Mouse (Mus musculus) c-Kit-positive CD71-positive TER-119-positive erythroid progenitor cells, embryonic 14.5 days (primary cell): ENCODE measurements around the gene Anxa9.

Experiments used
- DNase-seq: peaks from one replicate; pipeline ENCODE4 v3.0.0-alpha.2; 2013; ENCODE audit warnings: low spot score

Anxa9 gene

GRCm38 (mm10) chr3:95283589-95283941 is 23.4 kb downstream of the Anxa9 start:
- DNase-seq = no peak

DNA sequence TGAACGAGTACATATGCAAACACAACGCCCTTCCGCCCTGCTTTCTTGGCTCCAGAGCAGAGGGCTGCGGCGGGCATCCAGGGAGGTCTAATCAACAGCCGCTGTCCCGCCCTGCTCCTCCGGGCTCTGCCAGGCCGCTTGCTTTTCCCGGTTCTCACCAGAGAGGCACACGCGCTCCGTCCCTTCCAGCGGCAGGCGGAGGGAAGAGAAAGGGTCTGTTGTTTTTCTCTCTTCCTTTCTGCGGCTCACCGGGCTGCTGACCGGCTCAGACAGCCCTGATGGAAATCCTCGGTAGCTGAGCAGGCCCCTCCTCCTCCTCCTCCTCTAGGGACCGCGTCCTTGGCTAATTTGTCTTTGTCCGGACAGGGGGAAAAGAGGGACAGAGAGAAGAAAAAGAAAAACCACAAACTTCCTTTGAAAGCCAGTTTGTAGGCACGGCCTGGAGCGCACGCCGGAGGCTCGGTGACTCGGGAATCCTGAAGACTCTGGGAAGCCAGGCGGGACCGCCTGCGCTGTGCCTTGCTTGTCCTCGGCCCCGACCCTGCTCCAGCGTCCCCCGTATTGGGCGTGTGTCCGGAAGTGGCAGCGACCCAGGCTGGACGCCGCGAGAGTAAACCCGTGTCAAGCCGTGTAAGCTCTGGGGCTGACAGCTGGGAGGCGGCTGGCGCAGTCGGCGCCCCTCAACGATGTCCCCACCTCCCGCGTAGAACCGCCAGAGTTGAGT is 23.9 kb downstream of the Anxa9 start:
- DNase-seq = peak; percentile 78

GRCm38 (mm10) chr3:95282381-95282864 is 24.6 kb downstream of the Anxa9 start:
- DNase-seq = peak; percentile 59

DNA sequence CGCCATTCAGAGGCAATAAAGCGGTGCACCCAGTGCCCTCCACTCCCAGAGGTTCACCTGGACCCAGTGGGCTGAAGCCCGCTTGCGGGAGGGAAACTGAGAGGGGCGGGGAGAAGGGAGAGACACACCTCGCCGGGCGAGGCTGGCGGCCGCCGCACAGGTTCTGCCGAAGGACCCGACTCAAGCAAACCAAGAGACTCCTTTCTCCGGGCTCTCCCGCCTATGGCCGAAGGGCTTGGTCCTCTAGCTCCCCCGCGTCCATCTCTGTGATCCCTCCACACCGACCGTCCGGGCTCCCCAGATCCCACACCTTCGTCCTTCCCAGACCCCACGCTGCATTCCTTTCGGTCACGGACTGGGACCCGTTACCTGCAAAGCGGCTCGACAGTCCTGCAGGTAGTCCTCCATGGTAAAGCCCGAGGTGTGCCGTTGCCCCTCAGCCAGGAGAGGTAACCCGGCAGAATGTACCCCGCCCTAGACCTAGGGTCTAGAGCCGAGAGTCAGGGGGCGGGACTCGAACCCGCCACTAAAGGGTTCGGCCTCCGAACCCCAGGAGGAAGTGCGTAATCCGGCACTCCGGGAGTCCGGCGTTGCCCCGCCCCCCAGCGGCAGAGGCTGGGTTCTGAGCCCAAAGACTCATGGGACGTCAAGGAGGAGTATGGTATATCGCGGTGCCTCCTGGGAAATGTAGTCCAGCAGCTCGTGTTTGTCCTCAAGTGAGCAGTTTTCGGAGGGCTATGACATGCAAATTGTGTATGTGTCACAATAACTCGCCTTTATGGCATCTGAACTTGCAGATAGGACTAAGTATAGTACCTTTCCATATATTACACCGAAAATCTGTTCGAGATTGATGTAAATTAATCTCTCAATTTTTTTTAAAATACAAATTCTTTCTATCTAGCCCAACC is 25.5 kb downstream of the Anxa9 start, which contains the start of the genes Mindy1 and Prune1:
TSS of gene Mindy1 (plus strand) at position 130 of the 911 bp plus-strand sequence.
TSS of gene Prune1 (minus strand) at position 861 of the 911 bp plus-strand sequence.
- DNase-seq = peak; percentile 98

DNA sequence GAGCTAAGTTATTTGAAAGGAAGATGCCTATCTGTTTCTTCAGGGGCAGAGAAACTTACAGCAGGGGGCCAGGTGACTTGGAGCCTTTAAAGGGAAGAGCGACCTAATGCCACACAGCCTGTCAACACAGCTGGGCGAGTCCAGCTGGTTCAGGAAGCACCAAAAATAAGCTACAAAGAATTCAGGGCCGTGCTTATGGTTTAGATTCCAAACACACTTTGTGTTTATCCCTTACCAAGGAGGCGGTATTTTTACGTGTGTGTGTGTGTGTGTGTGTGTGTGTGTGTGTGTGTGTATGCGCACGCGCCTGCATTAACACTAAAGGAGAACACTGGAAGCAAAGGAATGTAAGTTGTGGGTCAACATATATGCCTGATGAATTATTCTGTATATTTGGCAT is 26.2 kb downstream of the Anxa9 start:
- no peak for DNase-seq

DNA sequence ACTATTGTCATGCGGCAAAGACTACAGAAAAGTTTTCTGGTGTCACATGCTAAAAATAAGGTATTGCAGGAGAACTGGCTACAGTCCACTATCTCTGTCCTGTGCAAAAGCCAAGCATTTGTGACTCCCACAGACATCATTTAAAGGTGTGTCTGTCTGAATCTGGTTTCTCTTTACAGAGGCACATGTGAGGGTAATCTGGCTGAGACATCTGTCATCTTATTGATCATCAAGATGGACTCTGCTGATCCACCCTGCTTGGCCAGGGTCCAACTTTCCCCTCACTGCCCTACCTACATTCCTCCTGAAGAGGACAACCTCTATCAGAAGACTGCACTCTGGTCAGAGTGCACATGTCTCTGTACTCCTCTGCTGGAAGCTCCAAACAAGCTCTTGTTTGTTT is 29.8 kb downstream of the Anxa9 start:
- DNase-seq = no peak

GRCm38 (mm10) chr3:95276428-95276934 is 30.5 kb downstream of the Anxa9 start:
- no peak for DNase-seq

DNA sequence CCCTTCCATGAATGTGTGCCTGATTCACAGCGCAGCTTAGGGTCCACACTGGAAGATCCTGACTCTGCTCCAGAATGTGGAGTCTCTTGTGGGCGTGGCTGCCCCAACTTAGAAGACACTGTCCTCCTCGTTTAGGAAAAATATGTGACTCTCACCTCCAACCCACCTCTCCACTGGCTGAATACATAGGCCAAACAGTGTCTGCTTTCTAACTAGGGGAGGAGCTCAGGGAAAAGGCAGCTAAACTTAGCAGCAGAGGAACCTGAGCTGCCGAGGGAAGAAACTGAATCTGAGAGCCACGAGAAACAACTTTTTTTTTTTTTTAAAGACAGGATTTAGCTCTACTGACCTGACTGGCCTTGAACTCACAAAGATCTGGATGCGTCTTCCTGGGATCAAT is 31.8 kb downstream of the Anxa9 start:
- DNase-seq = no peak

DNA sequence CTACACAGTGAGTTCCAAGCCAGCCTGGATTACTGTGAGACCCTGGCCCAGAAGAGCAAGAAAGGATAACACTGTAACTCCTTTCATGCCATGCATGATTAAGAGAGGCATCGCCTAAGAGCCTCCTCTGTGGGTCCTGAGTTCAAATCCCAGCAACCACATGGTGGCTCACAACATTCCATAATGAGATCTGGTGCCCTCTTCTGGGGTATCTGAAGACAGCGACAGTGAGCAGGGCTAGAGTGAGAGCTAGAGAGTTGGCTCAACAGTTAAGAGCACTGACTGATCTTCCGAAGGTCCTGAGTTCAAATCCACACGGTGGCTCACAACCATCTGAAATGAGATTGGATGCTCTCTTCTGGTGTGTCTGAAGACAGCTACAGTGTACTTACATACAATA is 32.5 kb downstream of the Anxa9 start:
- no peak for DNase-seq

- no peak for DNase-seq
Observed at GRCm38 (mm10) chr3:95273471-95273870, 33.5 kb downstream of the Anxa9 start.

DNA sequence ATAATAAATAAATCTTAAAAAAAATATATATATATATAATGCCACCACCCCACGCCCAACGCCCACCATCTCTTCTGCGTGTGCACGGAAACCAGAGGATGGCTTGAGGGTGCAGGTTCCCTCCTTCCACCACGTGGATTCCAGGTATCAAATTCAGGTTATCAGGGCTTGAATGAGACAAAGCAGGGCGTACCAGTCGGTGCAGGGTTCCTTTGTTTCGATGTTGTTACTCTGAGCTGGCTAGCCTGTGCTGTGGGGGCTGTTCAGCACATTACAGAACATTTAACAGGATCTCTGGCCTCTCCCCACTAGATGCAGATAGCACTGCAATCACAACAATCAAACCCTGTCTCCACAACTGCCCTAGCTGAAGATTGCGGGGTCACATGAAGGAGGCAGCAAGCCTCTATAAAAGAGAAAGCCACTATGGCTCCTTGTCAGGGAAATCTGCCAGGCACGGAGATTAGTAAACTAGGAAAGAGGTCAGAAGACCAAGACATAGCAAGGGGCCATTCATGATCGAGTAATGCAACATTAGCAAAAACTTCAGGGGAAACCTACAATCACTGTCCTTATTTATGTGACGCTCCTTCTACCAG is 36.1 kb downstream of the Anxa9 start:
- no peak for DNase-seq

- no peak for DNase-seq
Observed at GRCm38 (mm10) chr3:95269789-95270188, 37.2 kb downstream of the Anxa9 start.

GRCm38 (mm10) chr3:95267855-95268254 is 39.1 kb downstream of the Anxa9 start:
- no peak for DNase-seq

DNA sequence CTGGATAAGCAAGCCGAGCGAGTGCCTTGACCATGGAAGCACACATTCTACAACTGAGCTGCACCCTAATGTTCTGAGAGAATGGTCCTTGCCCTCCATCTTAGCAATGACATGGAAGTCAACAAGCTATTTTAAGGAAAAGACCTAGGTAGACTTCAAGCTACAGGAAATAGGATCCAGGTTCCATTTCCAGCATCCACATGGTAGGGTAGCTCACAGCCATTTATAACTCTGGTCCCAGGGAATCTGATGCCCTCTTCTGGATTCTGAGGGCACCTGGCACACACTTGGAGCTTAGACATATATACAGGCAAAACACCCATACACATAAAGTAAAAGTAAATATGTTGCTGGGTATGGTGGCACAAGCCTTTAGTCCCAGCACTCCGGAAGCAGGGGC is 40.9 kb downstream of the Anxa9 start:
- DNase-seq = no peak

DNA sequence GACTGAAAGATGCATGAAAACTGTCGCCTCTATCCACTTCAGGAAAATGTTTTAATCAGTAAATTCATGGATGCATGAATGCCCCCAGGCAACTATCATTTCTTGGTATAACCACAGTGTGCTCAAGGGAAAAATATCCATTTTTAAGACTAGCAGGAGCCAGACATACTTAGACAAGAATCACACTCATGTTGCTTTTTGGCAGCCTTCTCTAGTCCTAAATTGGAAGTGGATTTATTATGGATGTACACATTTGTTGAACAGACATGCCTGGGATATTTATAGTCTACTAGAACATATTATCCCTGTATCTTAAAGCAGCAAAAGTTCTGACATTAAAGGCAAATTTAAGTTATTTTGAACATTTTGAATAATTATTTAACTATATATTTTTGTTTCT is 42.3 kb downstream of the Anxa9 start:
- no peak for DNase-seq

GRCm38 (mm10) chr3:95263089-95263739 is 43.8 kb downstream of the Anxa9 start:
- peak; percentile 63 for DNase-seq

DNA sequence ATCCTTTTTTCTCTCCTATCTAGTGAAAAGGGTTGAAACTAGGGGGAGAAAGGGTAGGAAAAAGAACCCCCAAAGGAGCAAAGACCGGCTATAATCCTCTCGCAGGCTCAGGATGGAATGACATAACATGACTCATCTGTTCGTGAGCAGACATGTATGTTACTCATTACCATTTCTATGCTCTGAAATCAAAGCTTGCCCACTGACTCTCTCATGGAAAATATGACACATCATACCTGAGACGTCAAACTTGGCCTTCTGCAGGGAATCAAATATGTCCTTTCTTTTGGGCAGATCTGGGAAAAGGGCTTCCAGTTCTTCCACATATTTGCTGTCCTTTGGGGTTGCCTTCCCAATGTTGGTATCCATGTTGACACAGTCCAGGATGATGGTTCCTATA is 45.0 kb downstream of the Anxa9 start:
- DNase-seq = no peak

DNA sequence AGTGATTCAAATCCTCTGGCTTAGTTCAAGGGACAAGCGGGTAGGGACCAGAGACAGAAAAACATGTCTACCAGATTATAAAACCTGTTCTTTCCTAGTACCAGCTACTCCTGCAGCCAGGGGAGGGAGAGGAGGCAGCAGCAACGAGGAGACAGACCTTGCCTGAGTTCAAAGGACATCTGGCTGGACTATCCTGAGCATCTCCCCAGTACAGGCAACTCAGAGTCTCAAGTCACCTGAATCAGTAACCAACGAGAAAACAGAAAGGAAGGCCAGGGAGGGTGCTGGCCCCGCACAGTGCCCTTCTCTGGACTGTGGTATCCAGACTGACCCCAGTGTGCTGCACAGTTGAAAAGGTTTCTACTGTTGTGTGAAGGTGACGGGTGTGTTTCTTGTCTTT is 50.0 kb downstream of the Anxa9 start:
- DNase-seq = no peak

DNA sequence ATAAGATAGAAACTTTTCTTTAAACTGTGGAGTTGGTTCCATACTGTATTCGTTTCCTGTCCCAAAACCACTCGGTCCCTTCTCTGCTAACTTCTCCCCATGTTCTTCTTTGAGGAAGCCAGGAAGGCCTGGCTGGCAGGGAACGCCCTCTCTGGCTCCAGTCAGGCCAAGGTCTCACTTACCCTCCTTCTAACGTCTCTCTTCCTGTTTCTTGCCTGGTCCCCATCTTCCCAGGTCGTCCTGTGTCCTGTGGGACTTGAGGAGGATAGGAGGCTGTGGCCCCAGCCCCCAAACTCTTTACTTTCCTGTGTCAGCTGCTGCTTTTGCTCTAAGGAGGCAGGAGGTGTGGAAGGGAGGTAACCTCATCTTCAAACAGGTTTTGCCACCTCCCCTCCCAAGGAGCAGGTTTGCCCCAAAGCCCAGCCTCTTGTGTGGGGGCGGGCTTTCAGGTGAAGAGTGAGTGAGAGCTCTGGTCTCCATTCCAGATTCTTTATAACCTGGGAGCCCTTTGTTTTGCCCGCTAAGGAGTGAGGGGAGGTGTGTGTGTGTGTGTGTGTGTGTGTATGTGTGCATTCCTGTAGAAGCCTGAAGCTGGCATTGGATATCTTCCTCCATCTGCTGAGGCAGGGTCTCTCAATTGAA is 56.1 kb downstream of the Anxa9 start, which contains the start of gene Bnipl:
TSS of gene Bnipl (minus strand) at position 411 of the 642 bp plus-strand sequence.
- DNase-seq = no peak

- DNase-seq = no peak
Observed at GRCm38 (mm10) chr3:95250361-95250760, 56.6 kb downstream of the Anxa9 start.

DNA sequence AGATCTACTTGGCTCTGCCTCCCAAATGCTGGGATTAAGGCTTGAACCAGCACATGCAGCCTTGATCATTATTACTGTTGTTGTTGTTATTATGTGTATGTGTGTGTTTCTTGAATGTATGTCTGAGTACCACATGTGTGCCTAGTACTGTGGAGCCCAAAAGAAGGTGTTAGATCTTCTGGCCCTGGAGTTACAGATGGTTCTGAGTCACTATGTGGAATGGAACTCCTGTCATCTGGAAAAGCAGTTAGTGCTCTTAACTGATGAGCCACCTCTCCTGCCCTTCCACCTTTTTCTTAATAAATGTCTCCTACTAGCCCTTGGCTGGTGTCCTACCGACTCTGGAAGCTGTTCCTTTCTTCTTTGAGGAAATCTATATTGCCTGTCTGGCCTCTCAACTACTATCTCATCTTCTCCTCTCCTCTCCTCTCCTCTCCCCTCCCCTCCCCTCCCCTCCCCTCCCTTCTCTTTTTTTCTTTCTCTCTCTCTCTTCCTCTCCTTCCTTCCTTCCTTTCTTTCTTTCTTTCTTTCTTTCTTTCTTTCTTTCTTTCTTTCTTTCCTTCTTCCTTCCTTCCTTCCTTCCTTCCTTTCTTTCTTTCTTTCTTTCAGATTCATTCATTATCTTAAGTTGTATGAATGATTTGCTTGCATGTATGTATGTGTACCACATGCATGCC is 59.2 kb downstream of the Anxa9 start:
- DNase-seq = no peak
